ENCODE assay signal across 24 mouse cellular contexts in the genomic region with DNA sequence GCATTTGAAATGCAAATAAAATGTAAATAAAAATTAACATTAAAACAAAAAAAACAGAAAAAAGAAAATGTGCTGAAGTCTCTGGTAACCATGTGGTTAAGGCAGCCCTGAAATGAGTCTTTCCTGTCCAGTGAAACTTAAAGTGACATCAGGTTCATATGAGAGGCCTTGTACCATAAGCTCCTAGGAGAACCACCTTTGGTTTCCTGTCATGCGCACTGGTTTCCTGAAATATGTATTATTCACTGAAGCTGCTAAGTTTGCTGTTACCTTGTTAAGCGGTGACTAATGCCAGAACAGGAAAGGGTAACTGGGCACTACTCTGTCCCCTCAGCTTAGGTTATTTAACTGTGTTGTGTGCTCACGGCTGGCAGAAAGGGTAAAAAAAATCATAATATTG. TPM values are rescaled to one million over a fixed set of nuclear protein-coding genes. Genes with fewer than 3 reads are reported as not detected.
DNase-seq lines count a peak whose midpoint lies in the region; ATAC-seq and TF ChIP-seq lines count a peak whose summit lies in the region.
"Had no signal": no experiment of that assay in that cellular context is flagged by ENCODE, and none has a peak within 500 bp of the region (broad histone marks: within the 10 kb centered on the region; RNA-seq: fewer than 3 reads in every experiment).

No protein-coding gene starts in this region.

- H3K9me3 ChIP-seq in CH12.LX (replicated peaks; ENCODE audit: low read length): no peaks in the 10 kb centered on the region
- H3K9me3 ChIP-seq in liver, embryonic 12.5 days (replicated peaks): no peaks in the 10 kb centered on the region
- no peaks in the 10 kb centered on the region for H3K9me3 ChIP-seq in midbrain, embryonic 16.5 days (replicated peaks; ENCODE audit: control insufficient read depth, low read length, poor library complexity, severe bottlenecking)
- H3K9me3 ChIP-seq: G1E had no signal

- WGBS in liver, embryonic 12.5 days (ENCODE audit: insufficient replicate concordance): 62% methylated on average over 3 of the region's 3 CpGs
- WGBS in midbrain, embryonic 16.5 days: 96% methylated on average over 3 of the region's 3 CpGs

- H3K36me3 ChIP-seq in CH12.LX (replicated peaks in 1 of 2; ENCODE audit: control insufficient read depth in 1 of 2, insufficient read depth in 1 of 2, low read length in 1 of 2): no peaks in the 10 kb centered on the region
- no peaks in the 10 kb centered on the region for H3K36me3 ChIP-seq in liver, embryonic 12.5 days
- H3K36me3 ChIP-seq in midbrain, embryonic 16.5 days (ENCODE audit: control insufficient read depth, insufficient read depth, low read length): no peaks in the 10 kb centered on the region
- H3K36me3 ChIP-seq: G1E had no signal

- in situ Hi-C loops in CH12.LX (cut with MboI; ENCODE audit: low pct_ligation_motif_present, low pct_unique_long_range_greater_than_20kb, low sequenced_read_pairs): no loop called here

- no peak for TF ChIP-seq EP300 in CH12.LX (IDR thresholded peaks at IDR 0.05; ENCODE audit: low read length)

- H3K4me3 ChIP-seq in CH12.LX (replicated peaks in 1 of 3; ENCODE audit: low read depth in 2 of 3, low read length in 2 of 3, poor library complexity in 1 of 3): no peak overlapping the region
- no peak overlapping the region for H3K4me3 ChIP-seq in liver, embryonic 12.5 days
- no peak overlapping the region for H3K4me3 ChIP-seq in midbrain, embryonic 16.5 days (ENCODE audit: low read depth, low read length)

- H3K27me3 ChIP-seq in CH12.LX (replicated peaks): no peaks in the 10 kb centered on the region
- H3K27me3 ChIP-seq in liver, embryonic 12.5 days (replicated peaks): no peaks in the 10 kb centered on the region
- H3K27me3 ChIP-seq in midbrain, embryonic 16.5 days (ENCODE audit: control insufficient read depth, insufficient read depth, low read depth, low read length): no peaks in the 10 kb centered on the region
- H3K27me3 ChIP-seq: Patski had no signal

- dilution Hi-C loops in CH12.LX (cut with MboI; ENCODE audit: extremely low pct_ligation_motif_present, extremely low pct_unique_long_range_greater_than_20kb, low sequenced_read_pairs): no loop called here

- no peaks in the 10 kb centered on the region for H3K79me2 ChIP-seq in CH12.LX (replicated peaks; ENCODE audit: control insufficient read depth, extremely low read depth, insufficient read depth, poor library complexity, severe bottlenecking)

- H3K4me1 ChIP-seq in CH12.LX (ENCODE audit: control insufficient read depth in 1 of 2, insufficient read depth in 2 of 2): 0 out of 4 replicates have a peak, but pooled peaks cover 0 to 3% of the 10 kb centered on the region in 2 experiments
- no peaks in the 10 kb centered on the region for H3K4me1 ChIP-seq in liver, embryonic 12.5 days
- no peaks in the 10 kb centered on the region for H3K4me1 ChIP-seq in midbrain, embryonic 16.5 days (ENCODE audit: control insufficient read depth, insufficient read depth, low read length)

- no peak for TF ChIP-seq RAD21 in CH12.LX (IDR thresholded peaks at IDR 0.05; ENCODE audit: low read depth, low read length)

- no peak overlapping the region for H3K9ac ChIP-seq in CH12.LX (ENCODE audit: insufficient read depth, low read depth)
- H3K9ac ChIP-seq in liver, embryonic 12.5 days: no peak overlapping the region
- no peak overlapping the region for H3K9ac ChIP-seq in midbrain, embryonic 16.5 days (ENCODE audit: low read depth, low read length)

- peak; percentile 32 to 51; a peak in 1 of 4 replicates for ATAC-seq in hematopoietic stem cell, adult 5-6 weeks (replicated peaks in 1 of 2; ENCODE audit: insufficient read depth in 1 of 2, low FRiP score in 2 of 2, low TSS enrichment in 1 of 2, low read depth in 1 of 2, poor library complexity in 2 of 2, severe bottlenecking in 2 of 2)
- no peak for ATAC-seq in liver, embryonic 12.5 days
- ATAC-seq in midbrain, embryonic 16.5 days: no peak
- ATAC-seq: activated CD4-positive, CD25-positive, alpha-beta regulatory T cell, adult 4 months; CD4-positive, CD25-positive, alpha-beta regulatory T cell, adult 4 months; Patski had no signal

- TF ChIP-seq POLR2A in CH12.LX (IDR thresholded peaks at IDR 0.05; ENCODE audit: low read depth, low read length): no peak

- DNase-seq in 416B (ENCODE audit: low read depth) (peak; percentile 91), CH12.LX (ENCODE audit: extremely low read depth) (peak; percentile 9)
- DNase-seq in adrenal gland, adult (ENCODE audit: inconsistent age in 2 of 2, low spot score in 1 of 2): no peak
- DNase-seq: adrenal gland, adult 2 months; adrenal gland, adult 8-10 months; adrenal gland, postnatal 10 days; adrenal gland, postnatal 14 days; adrenal gland, postnatal 25 days; adrenal gland, postnatal 36 days; B cell, adult 2 months; cerebellum, adult 11 months; cerebellum, adult 11-12 months; cerebellum, adult 18-20 months; cerebellum, adult 2 months; cerebellum, adult 8-10 months; cerebellum, adult 9-10 months had no signal

- H3K27ac ChIP-seq in CH12.LX (ENCODE audit: insufficient read depth, low read depth): no peak overlapping the region
- no peak overlapping the region for H3K27ac ChIP-seq in liver, embryonic 12.5 days
- no peak overlapping the region for H3K27ac ChIP-seq in midbrain, embryonic 16.5 days (ENCODE audit: low read length)

- TF ChIP-seq CTCF in CH12.LX (conservative IDR thresholded peaks at IDR 0.05 in 1 of 2, IDR thresholded peaks at IDR 0.05 in 1 of 2; ENCODE audit: low read depth in 2 of 2, low read length in 2 of 2): no peak

- no peak overlapping the region for H3K4me2 ChIP-seq in CH12.LX (ENCODE audit: insufficient read depth, low read depth, poor library complexity, severe bottlenecking)
- no peak overlapping the region for H3K4me2 ChIP-seq in liver, embryonic 12.5 days
- no peak overlapping the region for H3K4me2 ChIP-seq in midbrain, embryonic 16.5 days (ENCODE audit: low read length)

TF ChIP-seq in CH12.LX, 34 proteins besides CTCF, POLR2A, EP300 and RAD21:
- TF ChIP-seq CHD1 (IDR thresholded peaks at IDR 0.05; ENCODE audit: low read depth, low read length) (no peak), MXI1 (IDR thresholded peaks at IDR 0.05; ENCODE audit: low read depth, low read length) (no peak), USF2 (conservative IDR thresholded peaks at IDR 0.05; ENCODE audit: low read depth, low read length) (no peak), MAX (IDR thresholded peaks at IDR 0.05; ENCODE audit: low read length) (no peak), RCOR1 (conservative IDR thresholded peaks at IDR 0.05; ENCODE audit: low read depth, low read length) (no peak), KAT2A (IDR thresholded peaks at IDR 0.05; ENCODE audit: insufficient replicate concordance, low read length) (no peak)

RNA-seq across cellular contexts. Expression of a gene that starts 56.1 kb away (rescaled TPM):
- total RNA-seq in CH12.LX (2012; rRNA removed) (not detected in 2 replicates), CH12.LX (2014; rRNA removed) (not detected in 2 replicates)
- polyA plus RNA-seq in CH12.LX (2012; ENCODE audit: insufficient read length, low read depth): not detected in 2 replicates
- 0.15 and 0.19 TPM in 2 replicates for total RNA-seq in hematopoietic stem cell, adult 5-6 weeks (2017)
- 0.10 and 0.12 TPM in 2 replicates for polyA plus RNA-seq in liver, embryonic 12.5 days (2016; fragmentation: Nextera tagmentation; extraction: Ambion mirVana)
- 5.4 and 7.0 TPM in 2 replicates for polyA plus RNA-seq in midbrain, embryonic 16.5 days (2015; fragmentation: Nextera tagmentation; extraction: Ambion mirVana)
- total RNA-seq: MEL had no signal
- polyA plus RNA-seq: activated CD4-positive, CD25-positive, alpha-beta regulatory T cell, adult 4 months; CD4-positive, CD25-positive, alpha-beta regulatory T cell, adult 4 months; G1E had no signal

Comparison
In these comparisons a context has a peak if more than half of its experiments do, and no peak if none do; other contexts are left out.
1. DNase-seq: peak in 416B (single experiment) and CH12.LX (single experiment); none in adrenal gland, adult (0 of 2).
2. ATAC-seq: peak in hematopoietic stem cell, adult 5-6 weeks (2 of 2); none in liver, embryonic 12.5 days (single experiment) and midbrain, embryonic 16.5 days (single experiment).